Comparison of ENCODE assay signal across 8 mouse cellular contexts in genomic region chr3:84951698-84952097, GRCm38 (mm10).
DNase-seq lines count a peak whose midpoint lies in the region; ATAC-seq and TF ChIP-seq lines count a peak whose summit lies in the region.

No protein-coding gene starts in this region.

- H3K36me3 ChIP-seq in heart, embryonic 11.5 days (ENCODE audit: control insufficient read depth, insufficient read depth, low read length) = no peaks in the 10 kb centered on the region
- peaks cover 0 to 13% of the 10 kb centered on the region in 2 experiments for H3K36me3 ChIP-seq in CH12.LX (replicated peaks in 1 of 2; ENCODE audit: control insufficient read depth in 1 of 2, insufficient read depth in 1 of 2, low read length in 1 of 2)
- no peaks in the 10 kb centered on the region for H3K36me3 ChIP-seq in forebrain, embryonic 15.5 days
- no peaks in the 10 kb centered on the region for H3K36me3 ChIP-seq in midbrain, embryonic 11.5 days (ENCODE audit: control insufficient read depth, insufficient read depth, low read length)

- no peak for TF ChIP-seq RAD21 in CH12.LX (IDR thresholded peaks at IDR 0.05; ENCODE audit: low read depth, low read length)

- peak overlapping the region; percentile 62; the same call in 1 of the 2 replicates for H3K9ac ChIP-seq in heart, embryonic 11.5 days (ENCODE audit: low read depth, low read length)
- H3K9ac ChIP-seq in CH12.LX (ENCODE audit: insufficient read depth, low read depth) = peak overlapping the region; percentile 74
- peak overlapping the region; percentile 79 for H3K9ac ChIP-seq in forebrain, embryonic 15.5 days (replicated peaks)
- H3K9ac ChIP-seq in midbrain, embryonic 11.5 days (ENCODE audit: low read length) = peak overlapping the region; percentile 31; the same call in 1 of the 2 replicates

- WGBS in heart, embryonic 11.5 days (ENCODE audit: insufficient replicate concordance) = 66% methylated on average over 2 of the region's 2 CpGs
- 3% methylated on average over 2 of the region's 2 CpGs for WGBS in forebrain, embryonic 15.5 days
- WGBS in midbrain, embryonic 11.5 days = 42% methylated on average over 2 of the region's 2 CpGs
- 44% methylated on average over 2 of the region's 2 CpGs for WGBS in lung, adult 2 months

- H3K9me3 ChIP-seq in heart, embryonic 11.5 days (replicated peaks; ENCODE audit: control insufficient read depth, low read length) = no peaks in the 10 kb centered on the region
- H3K9me3 ChIP-seq in CH12.LX (replicated peaks; ENCODE audit: low read length) = no peaks in the 10 kb centered on the region
- no peaks in the 10 kb centered on the region for H3K9me3 ChIP-seq in forebrain, embryonic 15.5 days
- H3K9me3 ChIP-seq in midbrain, embryonic 11.5 days (ENCODE audit: control insufficient read depth, low read length) = no peaks in the 10 kb centered on the region

- no peaks in the 10 kb centered on the region for H3K27me3 ChIP-seq in heart, embryonic 11.5 days (ENCODE audit: control insufficient read depth, insufficient read depth, low read length)
- H3K27me3 ChIP-seq in CH12.LX (replicated peaks) = no peaks in the 10 kb centered on the region
- H3K27me3 ChIP-seq in forebrain, embryonic 15.5 days = no peaks in the 10 kb centered on the region
- H3K27me3 ChIP-seq in midbrain, embryonic 11.5 days (ENCODE audit: control insufficient read depth, insufficient read depth, low read length) = no peaks in the 10 kb centered on the region

- peak overlapping the region; percentile 63 for H3K4me2 ChIP-seq in heart, embryonic 11.5 days
- peak overlapping the region; percentile 95 for H3K4me2 ChIP-seq in CH12.LX (ENCODE audit: insufficient read depth, low read depth, poor library complexity, severe bottlenecking)
- H3K4me2 ChIP-seq in forebrain, embryonic 15.5 days (replicated peaks) = peak overlapping the region; percentile 61
- peak overlapping the region; percentile 71 for H3K4me2 ChIP-seq in midbrain, embryonic 11.5 days

- in situ Hi-C loops in CH12.LX (cut with MboI; ENCODE audit: low pct_ligation_motif_present, low pct_unique_long_range_greater_than_20kb, low sequenced_read_pairs) = no loop called here

- ATAC-seq in heart, embryonic 11.5 days (replicated peaks; ENCODE audit: insufficient number of reproducible peaks, low FRiP score, low TSS enrichment) = no peak
- ATAC-seq in forebrain, embryonic 15.5 days (replicated peaks) = peak; percentile 68
- ATAC-seq in midbrain, embryonic 11.5 days (ENCODE audit: low FRiP score) = peak; percentile 69

- TF ChIP-seq POLR2A in CH12.LX (IDR thresholded peaks at IDR 0.05; ENCODE audit: low read depth, low read length) = no peak
- TF ChIP-seq POLR2A in lung, adult 2 months (IDR thresholded peaks at IDR 0.05; ENCODE audit: borderline replicate concordance, extremely low read depth, low read depth, low read length) = no peak

- H3K79me2 ChIP-seq in CH12.LX (replicated peaks; ENCODE audit: control insufficient read depth, extremely low read depth, insufficient read depth, poor library complexity, severe bottlenecking) = peaks cover 16% of the 10 kb centered on the region

- no peak for TF ChIP-seq CTCF in CH12.LX (conservative IDR thresholded peaks at IDR 0.05 in 1 of 2, IDR thresholded peaks at IDR 0.05 in 1 of 2; ENCODE audit: low read depth in 2 of 2, low read length in 2 of 2)
- no peak for TF ChIP-seq CTCF in lung, adult 2 months (IDR thresholded peaks at IDR 0.05; ENCODE audit: insufficient read depth, low read length)

- peaks cover 6% of the 10 kb centered on the region; the same call in 1 of the 2 replicates for H3K4me1 ChIP-seq in heart, embryonic 11.5 days (ENCODE audit: control insufficient read depth, insufficient read depth, low read length)
- peaks cover 0 to 21% of the 10 kb centered on the region in 2 experiments; a peak in 2 of 4 replicates for H3K4me1 ChIP-seq in CH12.LX (ENCODE audit: control insufficient read depth in 1 of 2, insufficient read depth in 2 of 2)
- H3K4me1 ChIP-seq in forebrain, embryonic 15.5 days = peaks cover 21% of the 10 kb centered on the region
- peaks cover 2% of the 10 kb centered on the region; the same call in 1 of the 2 replicates for H3K4me1 ChIP-seq in midbrain, embryonic 11.5 days (ENCODE audit: control insufficient read depth, insufficient read depth, low read length)
- H3K4me1 ChIP-seq in lung, adult 2 months (ENCODE audit: control insufficient read depth, insufficient read depth, low read length) = peaks cover 7% of the 10 kb centered on the region

- H3K27ac ChIP-seq in heart, embryonic 11.5 days (ENCODE audit: low read depth, low read length) = no peak overlapping the region
- H3K27ac ChIP-seq in CH12.LX (ENCODE audit: insufficient read depth, low read depth) = peak overlapping the region; percentile 91
- peak overlapping the region; percentile 92 for H3K27ac ChIP-seq in forebrain, embryonic 15.5 days (replicated peaks)
- H3K27ac ChIP-seq in midbrain, embryonic 11.5 days (ENCODE audit: low read depth, low read length) = peak overlapping the region; percentile 80

- no peak for TF ChIP-seq EP300 in CH12.LX (IDR thresholded peaks at IDR 0.05; ENCODE audit: low read length)

- peak overlapping the region; percentile 41 for H3K4me3 ChIP-seq in heart, embryonic 11.5 days (ENCODE audit: low read depth, low read length)
- H3K4me3 ChIP-seq in CH12.LX (replicated peaks in 1 of 3; ENCODE audit: low read depth in 2 of 3, low read length in 2 of 3, poor library complexity in 1 of 3) = peak overlapping the region; percentile 51 to 70 (median 69)
- H3K4me3 ChIP-seq in forebrain, embryonic 15.5 days = peak overlapping the region; percentile 65
- H3K4me3 ChIP-seq in midbrain, embryonic 11.5 days (ENCODE audit: low read depth, low read length) = peak overlapping the region; percentile 47
- no peak overlapping the region for H3K4me3 ChIP-seq in lung, adult 2 months (replicated peaks; ENCODE audit: extremely low read depth, low read depth, low read length)

- DNase-seq in heart, adult 8-10 months (ENCODE audit: low spot score) = no peak
- no peak for DNase-seq in CH12.LX (ENCODE audit: extremely low read depth)
- no peak for DNase-seq in midbrain, embryonic 11.5 days (ENCODE audit: low spot score, missing footprints)
- DNase-seq in adrenal gland, adult 8-10 months = no peak
- no peak for DNase-seq in layer of hippocampus, adult 9-11 months
- DNase-seq in lung, adult 2 months = no peak

- dilution Hi-C loops in CH12.LX (cut with MboI; ENCODE audit: extremely low pct_ligation_motif_present, extremely low pct_unique_long_range_greater_than_20kb, low sequenced_read_pairs) = no loop called here

TF ChIP-seq in CH12.LX, 34 proteins besides CTCF, POLR2A, EP300 and RAD21:
- TF ChIP-seq E2F4 (IDR thresholded peaks at IDR 0.05; ENCODE audit: insufficient replicate concordance, low read depth, low read length) (no peak), SIN3A (IDR thresholded peaks at IDR 0.05; ENCODE audit: low read length) (peak; percentile 25; the same call in 1 of the 2 replicates), RCOR1 (conservative IDR thresholded peaks at IDR 0.05; ENCODE audit: low read depth, low read length) (no peak; the same call in 1 of the 2 replicates)
